Mouse (Mus musculus): ENCODE data around the gene Cd180. TPM values are rescaled to one million over a fixed set of nuclear protein-coding genes. Genes with fewer than 3 reads are reported as not detected.
"Not testable (repeated sequence)": the region's sequence is repeated elsewhere in the genome, so short reads cannot be mapped to it uniquely, and the experiment has no call there.

Cd180 gene
- polyA plus RNA-seq, 1 experiment from 2014 or later, result 0.49 TPM

- Histone ChIP-seq H3K27me3 (replicated peaks) (no peaks in the 10 kb centered on the region), H3K27ac (no peak overlapping the region), H3K4me2 (replicated peaks) (no peak overlapping the region), H3K9ac (no peak overlapping the region), H3K36me3 (no peaks in the 10 kb centered on the region), H3K4me1 (replicated peaks) (no peaks in the 10 kb centered on the region), H3K9me3 (no peaks in the 10 kb centered on the region), H3K4me3 (replicated peaks) (no peak overlapping the region)
- 89% methylated on average over 1 of the region's 1 CpGs for WGBS
- no peak for ATAC-seq
Measured at GRCm38 (mm10) chr13:102726876-102727275, 33.5 kb downstream of the Cd180 start.

GRCm38 (mm10) chr13:102728035-102728434 is 34.7 kb downstream of the Cd180 start:
- H3K4me1 ChIP-seq (replicated peaks), result no peaks in the 10 kb centered on the region
- 48% methylated on average over 3 of the region's 3 CpGs for WGBS
- no peak for ATAC-seq
- no peak overlapping the region for H3K9ac ChIP-seq
- H3K4me2 ChIP-seq (replicated peaks), result no peak overlapping the region
- H3K27ac ChIP-seq, result no peak overlapping the region
- no peaks in the 10 kb centered on the region for H3K9me3 ChIP-seq
- H3K4me3 ChIP-seq (replicated peaks), result no peak overlapping the region
- H3K27me3 ChIP-seq (replicated peaks), result no peaks in the 10 kb centered on the region
- no peaks in the 10 kb centered on the region for H3K36me3 ChIP-seq

- H3K4me3 ChIP-seq (replicated peaks); H3K27me3 ChIP-seq (replicated peaks); H3K9me3 ChIP-seq; ATAC-seq; H3K27ac ChIP-seq; H3K4me2 ChIP-seq (replicated peaks); H3K4me1 ChIP-seq (replicated peaks); H3K9ac ChIP-seq; H3K36me3 ChIP-seq: not testable (repeated sequence)
- WGBS, result 68% methylated on average over 7 of the region's 7 CpGs
Measured at GRCm38 (mm10) chr13:102728951-102729350, 35.6 kb downstream of the Cd180 start.

GRCm38 (mm10) chr13:102733063-102733462 is 39.7 kb downstream of the Cd180 start:
- no peaks in the 10 kb centered on the region for H3K4me1 ChIP-seq (replicated peaks)
- H3K27ac ChIP-seq, result no peak overlapping the region
- no peaks in the 10 kb centered on the region for H3K9me3 ChIP-seq
- 53% methylated on average over 2 of the region's 2 CpGs for WGBS
- H3K36me3 ChIP-seq, result 0 out of 2 replicates have a peak, but pooled peaks cover 12% of the 10 kb centered on the region
- H3K27me3 ChIP-seq (replicated peaks), result no peaks in the 10 kb centered on the region
- H3K4me2 ChIP-seq (replicated peaks), result no peak overlapping the region
- H3K9ac ChIP-seq, result no peak overlapping the region
- no peak for ATAC-seq
- no peak overlapping the region for H3K4me3 ChIP-seq (replicated peaks)

GRCm38 (mm10) chr13:102737811-102738210 is 44.5 kb downstream of the Cd180 start:
- H3K9ac ChIP-seq, result no peak overlapping the region
- H3K4me1 ChIP-seq (replicated peaks), result no peaks in the 10 kb centered on the region
- H3K27me3 ChIP-seq (replicated peaks), result no peaks in the 10 kb centered on the region
- 89% methylated on average over 7 of the region's 7 CpGs for WGBS
- no peak overlapping the region for H3K4me3 ChIP-seq (replicated peaks)
- no peaks in the 10 kb centered on the region for H3K9me3 ChIP-seq
- H3K36me3 ChIP-seq, result 0 out of 2 replicates have a peak, but pooled peaks cover 19% of the 10 kb centered on the region
- no peak overlapping the region for H3K4me2 ChIP-seq (replicated peaks)
- no peak for ATAC-seq
- no peak overlapping the region for H3K27ac ChIP-seq

GRCm38 (mm10) chr13:102739720-102740535 is 46.6 kb downstream of the Cd180 start:
- H3K4me2 ChIP-seq (replicated peaks), result no peak overlapping the region
- no peaks in the 10 kb centered on the region for H3K9me3 ChIP-seq
- H3K9ac ChIP-seq, result no peak overlapping the region
- no peak overlapping the region for H3K4me3 ChIP-seq (replicated peaks)
- no peaks in the 10 kb centered on the region for H3K27me3 ChIP-seq (replicated peaks)
- no peaks in the 10 kb centered on the region for H3K4me1 ChIP-seq (replicated peaks)
- 0 out of 2 replicates have a peak, but pooled peaks cover 19% of the 10 kb centered on the region for H3K36me3 ChIP-seq
- WGBS, result 89% methylated on average over 13 of the region's 13 CpGs
- no peak for ATAC-seq
- H3K27ac ChIP-seq, result no peak overlapping the region

GRCm38 (mm10) chr13:102744481-102745269 is 51.3 kb downstream of the Cd180 start:
- no peaks in the 10 kb centered on the region for H3K36me3 ChIP-seq
- H3K27me3 ChIP-seq (replicated peaks), result no peaks in the 10 kb centered on the region
- WGBS, result 68% methylated on average over 9 of the region's 9 CpGs
- H3K9ac ChIP-seq, result no peak overlapping the region
- H3K27ac ChIP-seq, result no peak overlapping the region
- ATAC-seq, result no peak
- no peaks in the 10 kb centered on the region for H3K9me3 ChIP-seq
- no peak overlapping the region for H3K4me3 ChIP-seq (replicated peaks)
- H3K4me2 ChIP-seq (replicated peaks), result no peak overlapping the region
- no peaks in the 10 kb centered on the region for H3K4me1 ChIP-seq (replicated peaks)

GRCm38 (mm10) chr13:102745270-102745600 is 51.9 kb downstream of the Cd180 start:
- H3K4me1 ChIP-seq (replicated peaks), result no peaks in the 10 kb centered on the region
- peaks cover 6% of the 10 kb centered on the region; the same call in 1 of the 2 replicates for H3K36me3 ChIP-seq
- H3K4me2 ChIP-seq (replicated peaks), result no peak overlapping the region
- ATAC-seq, result no peak
- H3K9me3 ChIP-seq, result no peaks in the 10 kb centered on the region
- no peak overlapping the region for H3K4me3 ChIP-seq (replicated peaks)
- no peak overlapping the region for H3K27ac ChIP-seq
- 95% methylated on average over 3 of the region's 3 CpGs for WGBS
- H3K27me3 ChIP-seq (replicated peaks), result no peaks in the 10 kb centered on the region
- H3K9ac ChIP-seq, result no peak overlapping the region

- H3K27ac ChIP-seq, result no peak overlapping the region
- no peaks in the 10 kb centered on the region for H3K4me1 ChIP-seq (replicated peaks)
- H3K27me3 ChIP-seq (replicated peaks), result no peaks in the 10 kb centered on the region
- no peak overlapping the region for H3K4me2 ChIP-seq (replicated peaks)
- H3K36me3 ChIP-seq, result peaks cover 8% of the 10 kb centered on the region; the same call in 1 of the 2 replicates
- ATAC-seq, result no peak
- no peak overlapping the region for H3K9ac ChIP-seq
- 86% methylated on average over 9 of the region's 9 CpGs for WGBS
- no peak overlapping the region for H3K4me3 ChIP-seq (replicated peaks)
- H3K9me3 ChIP-seq, result no peaks in the 10 kb centered on the region
Measured at GRCm38 (mm10) chr13:102745626-102746342, 52.4 kb downstream of the Cd180 start.

GRCm38 (mm10) chr13:102746803-102747561 is 53.6 kb downstream of the Cd180 start:
- no peak for ATAC-seq
- peaks cover 8% of the 10 kb centered on the region; the same call in 1 of the 2 replicates for H3K36me3 ChIP-seq

GRCm38 (mm10) chr13:102749194-102749593 is 55.8 kb downstream of the Cd180 start:
- H3K4me2 ChIP-seq (replicated peaks), result no peak overlapping the region
- ATAC-seq, result no peak
- no peak overlapping the region for H3K9ac ChIP-seq
- H3K4me1 ChIP-seq (replicated peaks), result no peaks in the 10 kb centered on the region
- no peaks in the 10 kb centered on the region for H3K27me3 ChIP-seq (replicated peaks)
- H3K27ac ChIP-seq, result no peak overlapping the region
- no peaks in the 10 kb centered on the region for H3K9me3 ChIP-seq
- H3K36me3 ChIP-seq, result peaks cover 8% of the 10 kb centered on the region; the same call in 1 of the 2 replicates
- no peak overlapping the region for H3K4me3 ChIP-seq (replicated peaks)
- WGBS, result 65% methylated on average over 6 of the region's 6 CpGs

More at GRCm38 (mm10) chr13:102746803-102747561, 53.6 kb downstream of the Cd180 start:
- Histone ChIP-seq H3K9me3 (no peaks in the 10 kb centered on the region), H3K4me1 (replicated peaks) (no peaks in the 10 kb centered on the region), H3K27ac (no peak overlapping the region), H3K9ac (no peak overlapping the region), H3K27me3 (replicated peaks) (no peaks in the 10 kb centered on the region), H3K4me3 (replicated peaks) (no peak overlapping the region), H3K4me2 (replicated peaks) (no peak overlapping the region)
- 87% methylated on average over 17 of the region's 17 CpGs for WGBS

Data from intestine, embryonic 15.5 days (tissue).